8 mouse cellular contexts compared by ENCODE assay signal in genomic region chr1:153742374-153743155, GRCm38 (mm10). TPM values are rescaled to one million over a fixed set of nuclear protein-coding genes. Genes with fewer than 3 reads are reported as not detected.
DNase-seq lines count a peak whose midpoint lies in the region; ATAC-seq and TF ChIP-seq lines count a peak whose summit lies in the region.

No protein-coding gene starts in this region.

- peaks cover 14% of the 10 kb centered on the region for H3K4me1 ChIP-seq in kidney, embryonic 16.5 days (ENCODE audit: insufficient read depth, low read length)
- no peaks in the 10 kb centered on the region; the same call in 1 of the 2 replicates for H3K4me1 ChIP-seq in liver, postnatal 0 days (ENCODE audit: insufficient read depth)
- peaks cover 84% of the 10 kb centered on the region for H3K4me1 ChIP-seq in neural tube, embryonic 13.5 days (replicated peaks)

- ATAC-seq in kidney, embryonic 16.5 days (ENCODE audit: low FRiP score, low TSS enrichment) = no peak
- no peak for ATAC-seq in liver, postnatal 0 days
- ATAC-seq in neural tube, embryonic 13.5 days (ENCODE audit: low read depth) = no peak

- peaks cover 27% of the 10 kb centered on the region for H3K27me3 ChIP-seq in kidney, embryonic 16.5 days (ENCODE audit: insufficient read depth, low read length)
- peaks cover 23% of the 10 kb centered on the region for H3K27me3 ChIP-seq in liver, postnatal 0 days (ENCODE audit: insufficient read depth, low read length)
- peaks cover 14% of the 10 kb centered on the region for H3K27me3 ChIP-seq in neural tube, embryonic 13.5 days

- no peak overlapping the region for H3K27ac ChIP-seq in kidney, embryonic 16.5 days (ENCODE audit: low read length)
- H3K27ac ChIP-seq in liver, postnatal 0 days (ENCODE audit: low read depth) = peak overlapping the region; percentile 49; the same call in 1 of the 2 replicates
- no peak overlapping the region for H3K27ac ChIP-seq in neural tube, embryonic 13.5 days (replicated peaks)

- H3K4me2 ChIP-seq in kidney, embryonic 16.5 days (replicated peaks; ENCODE audit: low read depth, low read length) = peak overlapping the region; percentile 78
- peak overlapping the region; percentile 55 for H3K4me2 ChIP-seq in liver, postnatal 0 days (ENCODE audit: low read depth, low read length)
- peak overlapping the region; percentile 75 for H3K4me2 ChIP-seq in neural tube, embryonic 13.5 days

- no peak for TF ChIP-seq EP300 in liver, postnatal 0 days (IDR thresholded peaks at IDR 0.05; ENCODE audit: low read depth)

- WGBS in kidney, embryonic 16.5 days = 43% methylated on average over 11 of the region's 11 CpGs
- 42% methylated on average over 11 of the region's 11 CpGs for WGBS in liver, postnatal 0 days (ENCODE audit: insufficient replicate concordance)
- 63% methylated on average over 11 of the region's 11 CpGs for WGBS in neural tube, embryonic 13.5 days

- H3K9ac ChIP-seq in kidney, embryonic 16.5 days (replicated peaks; ENCODE audit: low read length) = 0 out of 2 replicates have a peak overlapping the region, but pooled peaks have one; percentile 25
- peak overlapping the region; percentile 75 for H3K9ac ChIP-seq in liver, postnatal 0 days (replicated peaks)
- peak overlapping the region; percentile 61 for H3K9ac ChIP-seq in neural tube, embryonic 13.5 days

- DNase-seq in A20 (ENCODE audit: low read depth, low spot score) (peak; percentile 87), MN1 (ENCODE audit: low spot score) (peak; percentile 28)
- DNase-seq in cerebellum, postnatal 10 days = peak; percentile 90 to 95
- DNase-seq in gastrocnemius, postnatal 10 days = peak; percentile 89
- DNase-seq in liver, postnatal 0 days = peak; percentile 81
- peak; percentile 76 for DNase-seq in thymus, postnatal 25 days

- TF ChIP-seq CTCF in liver, postnatal 0 days (IDR thresholded peaks at IDR 0.05; ENCODE audit: low read depth) = peak; percentile 91

- no peak overlapping the region; the same call in 1 of the 2 replicates for H3K4me3 ChIP-seq in kidney, embryonic 16.5 days (ENCODE audit: low read length)
- H3K4me3 ChIP-seq in liver, postnatal 0 days (ENCODE audit: low read depth, low read length) = peak overlapping the region; percentile 56; the same call in 1 of the 2 replicates
- H3K4me3 ChIP-seq in neural tube, embryonic 13.5 days = peak overlapping the region; percentile 49

- 0 out of 2 replicates have a peak, but pooled peaks cover 2% of the 10 kb centered on the region for H3K36me3 ChIP-seq in kidney, embryonic 16.5 days (ENCODE audit: insufficient read depth, low read length)
- H3K36me3 ChIP-seq in liver, postnatal 0 days (replicated peaks; ENCODE audit: insufficient read depth, low read length) = peaks cover 3% of the 10 kb centered on the region; the same call in 1 of the 2 replicates
- no peaks in the 10 kb centered on the region for H3K36me3 ChIP-seq in neural tube, embryonic 13.5 days

- H3K9me3 ChIP-seq in kidney, embryonic 16.5 days (ENCODE audit: low read length) = no peaks in the 10 kb centered on the region
- H3K9me3 ChIP-seq in liver, postnatal 0 days (ENCODE audit: low read length) = no peaks in the 10 kb centered on the region
- H3K9me3 ChIP-seq in neural tube, embryonic 13.5 days = no peaks in the 10 kb centered on the region

RNA-seq across cellular contexts. Expression of gene Rgs16, which starts 2.4 kb away (rescaled TPM):
- total RNA-seq in gastrocnemius, postnatal 10 days (2021) = 10 to 100 TPM in 1 of 2 experiments, 1 to 10 TPM in 1; 7.7 to 10.8 TPM
- polyA plus RNA-seq in kidney, embryonic 16.5 days (2015; fragmentation: Nextera tagmentation; extraction: Ambion mirVana) = 4.5 and 5.0 TPM in 2 replicates
- 15.8 and 22.9 TPM in 2 replicates for polyA plus RNA-seq in liver, postnatal 0 days (2015; fragmentation: Nextera tagmentation; extraction: Ambion mirVana)
- 22.9 and 28.1 TPM in 2 replicates for polyA plus RNA-seq in neural tube, embryonic 13.5 days (2015; fragmentation: Nextera tagmentation; extraction: Ambion mirVana)

RNA-seq across cellular contexts. Expression of gene Rnasel, which starts 6.7 kb away (rescaled TPM):
- 1 to 10 TPM; 5.9 to 9.7 TPM for total RNA-seq in gastrocnemius, postnatal 10 days (2021)
- 10.7 and 12.4 TPM in 2 replicates for polyA plus RNA-seq in kidney, embryonic 16.5 days (2015; fragmentation: Nextera tagmentation; extraction: Ambion mirVana)
- polyA plus RNA-seq in liver, postnatal 0 days (2015; fragmentation: Nextera tagmentation; extraction: Ambion mirVana) = 13.9 and 15.7 TPM in 2 replicates
- polyA plus RNA-seq in neural tube, embryonic 13.5 days (2015; fragmentation: Nextera tagmentation; extraction: Ambion mirVana) = 38.8 and 43.6 TPM in 2 replicates

Comparison
In these comparisons a context has a peak if more than half of its experiments do, and no peak if none do; other contexts are left out.
1. DNase-seq: peak in every context shown above with its lines; median percentile 92 in cerebellum, postnatal 10 days; 89 in gastrocnemius, postnatal 10 days; 87 in A20; 81 in liver, postnatal 0 days; 76 in thymus, postnatal 25 days; 28 in MN1.
2. H3K9ac ChIP-seq: peak in every context shown above with its lines; median percentile 75 in liver, postnatal 0 days; 61 in neural tube, embryonic 13.5 days; 25 in kidney, embryonic 16.5 days.